Mouse (Mus musculus) ES-Bruce4 (cell line): ENCODE results near the gene Tmem116.

Source experiments
- CTCF ChIP-seq: IDR thresholded peaks from one replicate; pipeline ENCODE4 v1.8.1; 2011; ENCODE audit warnings: low read depth, low read length
- EP300 ChIP-seq: IDR thresholded peaks from 2 replicates; pipeline ENCODE4 v1.6.1; 2011; ENCODE audit warnings: low read depth, low read length; ENCODE audit not compliant: insufficient read depth
- POLR2A ChIP-seq: IDR thresholded peaks from one replicate; pipeline ENCODE4 v1.8.1; 2011; ENCODE audit warnings: low read length; ENCODE audit not compliant: insufficient read depth

- TF ChIP-seq CTCF: no peak
- TF ChIP-seq POLR2A: no peak
- TF ChIP-seq EP300: no peak
Measured at GRCm38 (mm10) chr5:121537588-121537987, 85.9 kb downstream of the Tmem116 start.
